Mouse (Mus musculus) layer of hippocampus, adult 8-10 months (tissue): ENCODE data around the gene Hamp2. TPM values are rescaled to one million over a fixed set of nuclear protein-coding genes. Genes with fewer than 3 reads are reported as not detected.
A peak's percentile ranks its signal among the peaks of the same experiment; 100 is the strongest.

Experiments used
- DNase-seq, 2 experiments: peaks; one replicate each; pipeline ENCODE4 v3.0.0; 2022; ENCODE audit warnings: low spot score in 2 of 2
- total RNA-seq, 4 experiments: library from RNA; stranded (reverse); gene quantifications; 2 replicates each; pipeline ENCODE4 v1.2.4; 2022

The Hamp2 gene
- total RNA-seq, 4 experiments from 2014 or later = not detected

- DNase-seq = no peak
Observed at GRCm38 (mm10) chr7:30892515-30892914, 32.0 kb downstream of the Hamp2 start.

- no peak for DNase-seq
Observed at GRCm38 (mm10) chr7:30891746-30892145, 32.7 kb downstream of the Hamp2 start.

- no peak for DNase-seq
Observed at GRCm38 (mm10) chr7:30890681-30891080, 33.8 kb downstream of the Hamp2 start.

- no peak for DNase-seq
Observed at GRCm38 (mm10) chr7:30888786-30889185, 35.7 kb downstream of the Hamp2 start.

- no peak for DNase-seq
Observed at GRCm38 (mm10) chr7:30887568-30888188, 36.8 kb downstream of the Hamp2 start.

- DNase-seq = no peak
Observed at GRCm38 (mm10) chr7:30886852-30887251, 37.6 kb downstream of the Hamp2 start.

- no peak for DNase-seq
Observed at GRCm38 (mm10) chr7:30884047-30884446, 40.4 kb downstream of the Hamp2 start.

- DNase-seq = no peak
Observed at GRCm38 (mm10) chr7:30881367-30881766, 43.1 kb downstream of the Hamp2 start.

GRCm38 (mm10) chr7:30880176-30880575 lies 44.3 kb downstream of the Hamp2 start, which contains the start of gene Cd22:
Gene Cd22 (minus strand): TSS chr7:30880342.
- DNase-seq = no peak

GRCm38 (mm10) chr7:30878950-30879349 lies 45.5 kb downstream of the Hamp2 start:
- DNase-seq = no peak

GRCm38 (mm10) chr7:30873083-30873482 lies 51.4 kb downstream of the Hamp2 start:
- DNase-seq = peak; percentile 34 to 69

Other genes with a start within 250 kb of the Hamp2 start
- not detected for gene 2200002J24Rik, start 225.8 kb downstream of the Hamp2 start, total RNA-seq
- 1 to 10 TPM; 1.1 to 2.1 (median 1.6) TPM for gene Atp4a, start 212.5 kb downstream of the Hamp2 start, total RNA-seq
- 100 to 1,000 TPM; 110 to 119 (median 116) TPM for gene Tmem147, start 195.1 kb downstream of the Hamp2 start, total RNA-seq
- gene Gapdhs, start 181.0 kb downstream of the Hamp2 start, total RNA-seq = not detected
- 10 to 100 TPM in 1 of 4 experiments, 1 to 10 TPM in 3; 7.8 to 11.8 (median 8.4) TPM for gene Sbsn, start 173.2 kb downstream of the Hamp2 start, total RNA-seq
- 1 to 10 TPM in 1 of 4 experiments, under 1 TPM in 2, not detected in 1; 0.84 to 1.5 (median 0.95) TPM for gene Dmkn, start 160.9 kb downstream of the Hamp2 start, total RNA-seq
- not detected for gene Krtdap, start 136.8 kb downstream of the Hamp2 start, total RNA-seq
- gene Ffar2, start 100.9 kb downstream of the Hamp2 start, total RNA-seq = under 1 TPM in 1 of 4 experiments, not detected in 3; 0.20 TPM
- gene Ffar3, start 68.5 kb downstream of the Hamp2 start, total RNA-seq = not detected
- not detected for gene Ffar1, start 63.1 kb downstream of the Hamp2 start, total RNA-seq
- 1 to 10 TPM in 2 of 4 experiments, not detected in 2; 1.1 to 1.6 TPM for gene Cd22, start 44.3 kb downstream of the Hamp2 start, total RNA-seq
- 100 to 1,000 TPM; 151 to 226 (median 183) TPM for gene Mag, start 9.8 kb downstream of the Hamp2 start, total RNA-seq
- gene Hamp, start 19.4 kb upstream of the Hamp2 start, total RNA-seq = not detected
- 100 to 1,000 TPM; 118 to 123 (median 120) TPM for gene Usf2, start 32.1 kb upstream of the Hamp2 start, total RNA-seq
- gene Lsr, start 48.8 kb upstream of the Hamp2 start, total RNA-seq = 1 to 10 TPM; 5.1 to 9.0 (median 6.0) TPM
- under 1 TPM in 1 of 4 experiments, not detected in 3; 0.21 TPM for gene Fam187b, start 49.1 kb upstream of the Hamp2 start, total RNA-seq
- gene Fxyd5, start 117.8 kb upstream of the Hamp2 start, total RNA-seq = 10 to 100 TPM; 27.5 to 36.2 (median 30.7) TPM
- gene Fxyd7, start 126.8 kb upstream of the Hamp2 start, total RNA-seq = 100 to 1,000 TPM; 103 to 116 (median 108) TPM
- 100 to 1,000 TPM in 2 of 4 experiments, 10 to 100 TPM in 2; 80.5 to 263 (median 172) TPM for gene Fxyd1, start 132.5 kb upstream of the Hamp2 start, total RNA-seq
- 10 to 100 TPM; 38.3 to 64.2 (median 55.9) TPM for gene Lgi4, start 134.7 kb upstream of the Hamp2 start, total RNA-seq
- gene Fxyd3, start 152.0 kb upstream of the Hamp2 start, total RNA-seq = 1 to 10 TPM in 3 of 4 experiments, not detected in 1; 1.4 to 2.3 (median 1.6) TPM
- gene Hpn, start 190.6 kb upstream of the Hamp2 start, total RNA-seq = 1 to 10 TPM; 4.8 to 9.5 (median 5.4) TPM
- gene Scn1b, start 202.3 kb upstream of the Hamp2 start, total RNA-seq = 100 to 1,000 TPM; 572 to 623 (median 584) TPM
- 100 to 1,000 TPM; 115 to 132 (median 125) TPM for gene Gramd1a, start 231.2 kb upstream of the Hamp2 start, total RNA-seq